Mouse (Mus musculus) midbrain, embryonic 11.5 days (tissue): ENCODE data around the gene Scp2d1. TPM values are rescaled to one million over a fixed set of nuclear protein-coding genes. Genes with fewer than 3 reads are reported as not detected.

Experiments used
- polyA plus RNA-seq: library from polyadenylated mRNA; unstranded; fragments of >200 nt; fragmentation: Nextera tagmentation; extraction: Ambion mirVana; gene quantifications from 2 replicates; pipeline ENCODE4 v1.2.1, GENCODE M21; 2014

The Scp2d1 gene
- polyA plus RNA-seq, 1 experiment from 2014 or later = not detected

Other genes with a start within 250 kb of the Scp2d1 start
- 42.7 and 44.5 TPM in 2 replicates for gene Smim26, start 229.6 kb upstream of the Scp2d1 start, polyA plus RNA-seq
- gene Dtd1, start 223.8 kb upstream of the Scp2d1 start, polyA plus RNA-seq = 36.4 and 40.1 TPM in 2 replicates